Mouse (Mus musculus) liver (tissue): ENCODE results near the gene Ccdc134.
A peak's percentile ranks its signal among the peaks of the same experiment; 100 is the strongest.
"Not testable (repeated sequence)": the region's sequence is repeated elsewhere in the genome, so short reads cannot be mapped to it uniquely, and the experiment has no call there.

Experiments
- DNase-seq: peaks from one replicate; pipeline ENCODE4 v3.0.0-alpha.2; 2020; ENCODE audit warnings: mixed read lengths

Gene Ccdc134

DNA sequence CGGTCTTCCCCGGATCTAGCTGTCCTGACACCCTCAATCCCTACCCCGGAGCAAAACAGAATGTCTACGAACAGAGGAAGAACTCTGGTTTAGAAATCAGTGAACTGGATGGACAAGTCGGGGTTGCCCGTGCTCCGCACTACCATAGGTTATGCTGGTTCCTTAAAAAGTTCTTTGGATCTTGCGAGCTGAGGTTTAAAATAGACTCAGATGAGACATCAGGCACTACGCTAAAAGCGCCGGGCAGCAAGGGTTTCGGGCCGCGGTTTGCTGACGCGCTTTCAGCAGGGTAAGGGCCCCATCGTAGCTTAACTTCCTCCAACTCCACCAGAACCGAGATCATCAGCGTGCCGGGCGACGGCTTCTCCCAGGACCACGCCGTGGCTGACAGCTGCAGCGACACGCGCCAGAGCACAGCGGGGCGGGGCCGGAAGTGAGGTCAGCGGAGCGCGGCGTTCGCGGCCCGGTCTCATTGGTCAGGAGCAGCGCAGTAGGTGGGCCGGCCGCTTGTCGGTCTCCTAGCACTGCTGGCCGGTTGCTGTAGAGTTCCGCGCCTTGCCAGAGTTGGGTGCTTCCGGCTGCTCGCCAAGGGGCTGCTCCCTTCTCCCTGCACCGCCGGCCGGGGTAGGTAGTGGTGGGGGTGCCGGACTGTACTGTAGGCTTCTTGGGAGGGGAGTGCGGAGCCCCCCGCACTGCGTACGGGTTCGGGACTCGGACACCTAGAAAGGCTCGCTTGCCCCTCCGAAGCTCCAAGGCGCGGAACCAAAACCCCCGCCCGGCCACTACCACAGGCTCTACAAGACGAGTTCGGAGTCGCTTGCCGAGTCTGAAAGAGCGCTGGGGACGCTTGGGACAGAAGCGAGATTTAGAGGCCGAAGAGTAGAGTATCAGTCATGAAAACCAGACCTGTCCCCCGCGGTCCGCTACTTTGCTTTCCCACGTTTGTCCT is at the start of gene Ccdc134:
Gene Ccdc134 (plus strand): TSS at position 497 of the 949 bp plus-strand sequence.
- DNase-seq, result peak; percentile 95

DNA sequence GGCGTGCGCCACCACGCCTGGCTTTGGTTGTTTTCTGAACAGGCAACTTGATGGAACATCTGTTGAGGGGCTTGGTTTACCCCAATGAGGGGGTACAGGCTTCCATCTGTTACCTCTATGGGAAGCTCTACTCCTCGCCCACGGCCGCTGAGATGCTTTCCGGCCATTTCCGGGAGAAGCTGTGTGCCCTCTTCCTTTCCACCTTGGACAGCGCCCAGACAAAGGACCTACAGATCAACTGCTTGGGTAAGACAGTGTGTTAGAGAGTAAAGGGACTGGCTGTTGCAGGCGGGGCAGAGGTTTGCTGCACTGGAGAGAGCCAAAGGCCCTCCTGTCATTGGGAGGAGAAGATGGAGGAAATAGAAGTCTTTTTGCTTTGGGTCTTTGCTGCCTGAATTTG is 47.8 kb upstream of the Ccdc134 start:
- DNase-seq, result no peak

DNA sequence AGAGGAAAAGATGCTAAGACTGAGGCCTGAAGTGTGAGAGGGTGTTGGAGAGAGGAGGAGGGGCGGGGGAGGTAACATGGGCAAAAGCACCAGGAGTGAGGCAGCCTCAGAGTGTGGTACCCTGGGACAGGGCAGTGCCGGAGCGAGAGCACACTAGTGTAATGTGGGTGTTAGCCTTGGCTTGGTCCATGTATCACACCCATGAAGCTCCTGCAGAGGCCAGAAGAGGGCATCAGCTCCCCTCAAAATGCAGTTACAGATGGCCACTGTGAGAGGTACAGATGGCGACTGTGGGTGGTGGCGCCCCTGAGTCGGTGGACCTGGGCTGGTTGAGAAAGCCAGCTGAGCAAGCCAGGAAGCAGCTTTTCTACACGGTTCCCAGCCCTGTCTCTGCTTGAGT is 46.6 kb upstream of the Ccdc134 start:
- DNase-seq, result peak; percentile 23

DNA sequence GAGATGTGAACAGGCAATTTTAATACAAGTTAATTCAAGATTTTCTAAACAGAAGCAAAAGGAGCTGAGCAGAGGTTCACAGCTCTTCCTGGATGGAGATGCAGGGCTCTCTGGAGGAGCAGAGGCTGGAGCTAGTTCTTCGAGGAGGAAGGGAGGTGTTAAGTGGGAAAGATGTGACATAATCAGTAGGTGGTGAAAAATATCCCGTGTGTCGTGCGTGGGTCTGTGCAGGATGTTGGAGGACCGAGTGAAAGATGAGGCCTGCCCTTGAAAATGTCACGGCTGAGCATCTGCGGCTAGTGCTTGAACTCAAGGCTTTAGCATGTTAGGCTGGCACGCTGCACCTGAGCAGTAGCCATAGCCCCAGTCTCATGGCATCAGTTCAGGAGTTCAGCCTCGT is 42.1 kb upstream of the Ccdc134 start:
- no peak for DNase-seq

DNA sequence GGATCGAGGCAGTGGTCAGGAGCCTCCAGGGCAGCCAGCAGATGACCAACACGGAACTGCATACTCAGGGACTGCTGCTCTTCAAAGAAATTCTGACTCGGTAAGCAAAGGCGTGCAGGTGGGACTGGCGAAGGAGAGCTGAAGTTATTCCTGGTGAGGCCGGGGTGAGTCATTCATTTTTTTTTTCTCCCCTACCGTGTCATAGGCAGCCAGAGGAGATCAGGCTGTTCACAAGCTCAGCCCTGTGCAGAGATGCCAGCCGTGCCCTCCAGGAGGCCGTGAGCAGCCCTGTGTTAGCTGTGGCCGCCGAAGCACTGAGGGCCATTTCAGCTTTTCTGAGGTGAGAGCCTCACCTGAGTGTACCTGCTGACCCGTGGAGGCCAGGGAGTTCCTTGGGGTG is 41.6 kb upstream of the Ccdc134 start:
- DNase-seq, result no peak

DNA sequence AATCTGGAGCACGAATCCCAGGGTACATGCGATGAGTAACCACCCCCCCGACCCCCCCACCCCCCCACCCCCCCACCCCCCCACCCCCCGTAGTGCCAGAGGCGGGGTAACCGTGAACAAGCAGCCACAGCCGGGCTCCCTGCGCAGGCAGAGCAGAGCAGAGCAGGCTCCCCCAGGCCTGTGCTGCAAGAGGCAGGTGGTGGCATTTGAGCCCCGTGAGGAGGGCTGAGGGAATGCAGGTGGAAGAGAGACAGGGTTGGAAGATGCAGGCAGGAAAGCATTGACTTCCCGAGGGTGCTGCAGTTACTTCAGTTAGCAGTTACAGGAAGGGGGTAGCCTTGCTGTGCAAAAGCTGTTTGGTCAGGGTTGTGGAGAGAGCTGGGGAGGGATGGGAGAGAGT is 40.5 kb upstream of the Ccdc134 start:
- DNase-seq, result no peak

DNA sequence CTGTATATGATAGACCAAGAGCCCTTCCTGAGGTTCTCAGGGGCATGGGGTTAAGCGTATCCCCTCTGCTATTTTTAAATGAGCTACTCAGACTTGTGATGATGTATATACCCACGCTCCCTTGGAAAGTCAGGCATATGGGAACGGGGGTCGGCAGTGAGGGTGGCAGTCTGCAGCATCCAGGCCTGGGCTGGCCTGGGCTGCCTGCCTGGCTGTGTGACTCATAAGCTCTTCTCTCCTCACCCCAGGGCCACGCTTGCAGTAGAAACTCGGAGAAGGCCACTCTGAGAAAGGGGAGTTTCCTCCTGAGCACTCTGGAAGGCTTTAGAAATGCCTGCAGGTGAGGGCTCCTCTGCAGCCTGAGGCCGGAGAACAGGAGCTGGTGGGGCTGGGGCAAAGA is 36.7 kb upstream of the Ccdc134 start:
- DNase-seq, result no peak

DNA sequence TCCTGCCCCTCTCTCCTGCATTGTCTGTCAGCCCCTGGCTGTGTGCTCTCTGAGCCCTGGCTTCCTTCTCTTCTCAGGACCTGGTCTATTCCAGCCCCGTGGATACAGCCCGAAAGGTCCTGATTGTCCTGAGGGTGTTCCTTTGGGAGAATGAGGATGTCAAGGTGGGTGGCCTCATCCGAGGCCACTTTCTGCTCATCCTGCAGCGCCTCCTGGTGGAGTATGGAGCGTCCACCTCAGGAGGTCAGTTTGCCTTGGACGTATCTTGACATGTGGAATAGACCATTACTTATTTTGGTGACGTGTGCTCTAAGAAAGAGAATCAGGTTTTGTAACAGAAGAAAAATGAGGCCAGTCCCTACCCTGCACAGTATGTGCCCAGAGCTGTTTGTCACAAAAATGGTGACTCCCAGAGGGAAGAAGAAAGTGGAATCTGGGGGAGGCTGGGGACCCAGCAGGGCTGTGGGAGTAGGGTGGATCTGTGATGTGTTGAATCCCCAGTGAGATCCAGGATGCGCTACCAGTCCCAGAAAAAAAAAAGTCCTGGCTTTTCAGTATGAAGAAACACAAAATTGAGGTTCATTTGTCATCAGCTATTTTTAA is 20.7 kb upstream of the Ccdc134 start:
- DNase-seq, result peak; percentile 52

DNA sequence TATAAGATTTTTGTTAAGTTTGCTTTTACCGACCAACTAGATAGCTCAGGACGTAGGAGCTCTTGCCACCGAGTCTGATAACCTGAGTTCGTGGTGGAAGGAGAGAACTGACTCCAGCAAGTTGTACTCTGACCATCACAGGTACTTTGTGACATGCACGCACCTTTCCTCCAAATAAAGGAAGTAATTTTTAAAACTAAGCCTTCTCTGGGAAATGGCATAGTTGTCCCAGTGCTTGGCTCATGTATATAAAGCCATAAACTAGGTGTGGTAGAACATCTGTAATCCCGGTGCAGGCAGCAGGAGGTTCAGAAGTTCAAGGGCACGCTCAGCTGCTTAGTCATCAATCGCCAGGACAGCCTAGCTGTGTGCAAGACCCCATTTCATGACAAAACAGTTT is 7.2 kb upstream of the Ccdc134 start:
- no peak for DNase-seq

DNA sequence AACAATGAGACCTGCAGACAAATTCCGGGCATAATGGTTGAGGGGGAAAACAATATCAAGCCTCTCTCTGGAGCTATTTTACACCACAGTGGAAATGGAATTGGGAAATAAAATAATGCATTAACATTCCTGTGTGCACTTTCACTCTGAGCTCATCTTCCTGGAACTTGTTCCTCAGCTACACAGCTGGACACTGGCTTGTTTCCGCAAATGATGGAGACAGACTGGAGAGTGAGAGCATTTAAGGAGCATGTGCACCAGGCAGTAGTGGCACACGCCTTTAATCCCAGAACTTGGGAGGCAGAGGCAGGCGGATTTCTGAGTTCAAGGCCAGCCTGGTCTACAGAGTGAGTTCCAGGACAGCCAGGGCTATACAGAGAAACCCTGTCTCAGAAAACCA is 1.0 kb upstream of the Ccdc134 start:
- not testable (repeated sequence) for DNase-seq

DNA sequence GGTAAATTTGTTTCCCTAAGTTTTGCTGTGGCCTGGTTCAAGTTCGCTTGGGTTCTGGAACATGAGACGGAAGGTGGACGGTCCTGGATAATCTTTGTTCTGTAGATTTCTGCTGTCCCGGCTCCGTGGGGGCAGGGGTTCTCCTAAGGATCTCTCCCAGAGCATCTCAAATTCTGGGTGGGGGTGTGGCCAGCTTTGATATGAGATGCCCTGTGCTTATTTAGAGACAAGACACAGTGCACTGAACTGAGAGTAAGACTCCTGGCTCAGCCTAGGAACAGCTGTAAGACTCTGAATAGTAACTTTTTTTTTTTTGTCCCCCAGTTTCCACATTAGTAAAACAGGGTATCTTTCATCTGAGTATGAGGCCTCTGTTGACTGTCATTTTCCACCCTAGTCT is 676 bp downstream of the Ccdc134 start:
- DNase-seq, result peak; percentile 57

DNA sequence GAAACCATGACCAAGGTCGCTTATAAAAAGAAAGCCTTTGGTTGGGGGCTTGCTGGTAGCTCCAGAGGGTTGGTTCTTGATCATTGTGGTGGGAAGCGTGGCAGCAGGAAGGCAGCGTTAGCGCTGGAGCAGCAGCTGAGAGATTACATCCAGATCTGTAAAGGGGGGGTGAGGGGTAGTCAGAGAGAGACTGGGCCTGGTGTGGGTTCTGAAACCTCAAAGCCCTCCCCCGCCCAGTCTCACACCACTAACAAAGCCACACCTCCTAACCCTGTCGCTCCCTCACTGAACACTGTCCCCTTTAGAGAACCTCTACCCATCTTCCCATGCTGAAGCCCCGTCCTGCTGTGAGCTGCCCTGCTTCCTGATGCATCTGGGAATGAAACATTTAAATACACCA is 2.9 kb downstream of the Ccdc134 start:
- DNase-seq, result no peak

DNA sequence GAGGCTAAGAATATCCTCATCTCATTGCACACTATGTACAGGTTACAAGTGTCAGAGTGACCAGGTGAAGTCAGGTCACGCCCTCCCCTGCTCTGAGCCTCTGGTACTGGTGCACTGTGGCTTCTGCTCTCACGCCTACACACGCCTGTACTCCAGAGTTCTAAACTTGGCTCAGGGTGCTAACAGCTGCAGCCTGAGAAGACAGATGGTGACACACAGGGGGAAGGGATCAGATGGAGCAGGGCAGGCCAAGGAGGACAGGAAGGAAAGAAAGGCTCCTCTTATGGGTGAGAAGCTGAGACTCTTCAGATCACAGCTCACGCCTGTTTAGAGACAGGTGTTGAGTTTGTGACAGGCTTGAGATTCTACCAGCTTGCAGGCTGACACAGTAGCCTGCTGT is 7.7 kb downstream of the Ccdc134 start:
- DNase-seq, result no peak

DNA sequence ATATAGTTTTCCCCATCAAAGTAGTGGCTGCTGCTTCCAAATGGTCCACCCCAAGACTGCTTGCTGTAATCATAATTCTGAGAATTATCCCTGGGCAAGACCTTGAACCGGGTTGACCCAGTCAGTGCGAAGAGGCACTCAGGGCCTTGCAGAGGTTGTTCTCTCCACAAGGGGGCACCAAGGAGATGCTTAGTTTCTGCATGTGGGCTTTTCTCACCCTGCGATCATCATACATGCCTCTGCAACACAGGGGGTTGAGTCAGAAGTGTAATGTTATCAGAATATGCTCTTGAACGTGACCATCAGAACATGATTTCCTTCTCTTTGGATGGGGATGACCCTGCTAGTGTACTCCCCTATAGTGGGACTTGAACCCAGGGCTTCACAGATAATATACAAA is 10.8 kb downstream of the Ccdc134 start:
- DNase-seq, result peak; percentile 64

DNA sequence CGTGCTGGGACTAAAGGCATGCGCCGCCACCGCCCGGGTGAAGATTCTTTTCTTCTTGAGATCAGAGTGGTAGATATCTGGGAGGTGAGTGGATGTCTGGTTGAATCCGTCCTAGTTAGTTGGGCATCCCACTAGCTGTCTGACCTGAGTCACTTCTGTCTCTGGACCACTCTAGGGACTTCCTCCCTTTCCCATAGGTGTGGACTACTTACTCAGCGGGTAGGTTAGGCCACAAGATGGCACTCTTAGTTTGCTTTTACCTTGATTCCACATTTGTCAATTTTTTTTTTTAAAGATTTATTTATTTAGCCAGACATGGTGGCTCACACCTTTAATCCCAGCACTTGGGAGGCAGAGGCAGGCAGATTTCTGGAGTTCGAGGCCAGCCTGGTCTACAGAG is 11.5 kb downstream of the Ccdc134 start:
- no peak for DNase-seq

DNA sequence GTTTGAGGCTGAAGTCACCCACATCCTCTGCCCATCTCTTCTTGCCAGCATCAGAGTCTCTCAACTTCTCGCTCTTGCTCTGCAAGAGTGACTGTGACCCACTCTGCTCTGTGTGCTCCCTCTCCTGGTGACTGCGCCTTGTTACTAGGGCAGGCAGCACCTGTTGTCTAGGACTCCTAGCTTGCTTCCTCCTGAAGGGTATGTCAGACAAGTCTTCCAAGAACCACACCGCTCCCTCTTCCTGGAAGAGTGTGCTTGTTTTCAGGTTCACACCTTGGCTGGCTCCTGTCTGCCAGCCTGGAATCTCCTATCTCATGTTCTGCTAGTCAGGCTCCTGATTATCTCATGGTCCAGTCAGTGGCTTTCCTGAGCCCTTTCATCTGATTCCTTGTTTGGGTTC is 12.6 kb downstream of the Ccdc134 start:
- peak; percentile 13 for DNase-seq

DNA sequence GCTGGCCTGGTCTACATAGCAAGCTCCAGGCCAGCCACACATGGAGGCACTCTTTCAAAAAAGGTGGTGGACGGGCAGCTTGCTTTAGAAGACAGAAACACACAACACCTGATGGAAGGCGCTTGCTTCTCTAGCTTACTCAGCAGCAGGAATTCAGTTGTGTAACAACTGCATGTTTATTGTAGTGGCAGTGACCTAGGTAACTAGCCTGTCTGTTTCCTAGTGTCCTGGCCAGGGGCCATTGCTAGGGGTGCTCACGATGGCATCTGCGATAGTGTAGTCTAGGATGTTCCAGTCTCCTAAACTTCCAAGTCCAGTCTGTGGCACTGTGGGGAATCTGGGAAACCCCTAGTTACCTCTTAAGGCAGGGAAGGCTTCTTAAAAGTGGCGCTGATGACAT is 16.4 kb downstream of the Ccdc134 start:
- no peak for DNase-seq

DNA sequence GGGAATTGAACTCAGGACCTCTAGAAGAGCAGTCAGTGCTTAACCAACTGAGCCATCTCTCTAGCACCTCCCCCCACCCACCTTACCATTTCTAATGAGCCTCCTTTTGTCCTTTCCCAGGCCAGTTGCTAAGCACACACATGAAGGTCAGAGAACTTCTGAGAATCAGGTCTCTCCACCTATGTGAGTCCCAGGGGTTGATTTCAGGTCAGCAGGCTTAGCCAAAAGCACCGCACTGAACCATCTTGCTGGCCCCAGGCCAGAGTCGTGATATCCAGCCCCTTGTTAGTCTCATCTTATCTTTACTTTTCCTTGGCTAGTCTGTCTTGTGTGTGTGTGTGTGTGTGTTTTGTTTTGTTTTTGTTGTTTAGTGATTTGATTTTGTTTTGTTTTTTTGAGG is 17.7 kb downstream of the Ccdc134 start:
- peak; percentile 43 for DNase-seq

DNA sequence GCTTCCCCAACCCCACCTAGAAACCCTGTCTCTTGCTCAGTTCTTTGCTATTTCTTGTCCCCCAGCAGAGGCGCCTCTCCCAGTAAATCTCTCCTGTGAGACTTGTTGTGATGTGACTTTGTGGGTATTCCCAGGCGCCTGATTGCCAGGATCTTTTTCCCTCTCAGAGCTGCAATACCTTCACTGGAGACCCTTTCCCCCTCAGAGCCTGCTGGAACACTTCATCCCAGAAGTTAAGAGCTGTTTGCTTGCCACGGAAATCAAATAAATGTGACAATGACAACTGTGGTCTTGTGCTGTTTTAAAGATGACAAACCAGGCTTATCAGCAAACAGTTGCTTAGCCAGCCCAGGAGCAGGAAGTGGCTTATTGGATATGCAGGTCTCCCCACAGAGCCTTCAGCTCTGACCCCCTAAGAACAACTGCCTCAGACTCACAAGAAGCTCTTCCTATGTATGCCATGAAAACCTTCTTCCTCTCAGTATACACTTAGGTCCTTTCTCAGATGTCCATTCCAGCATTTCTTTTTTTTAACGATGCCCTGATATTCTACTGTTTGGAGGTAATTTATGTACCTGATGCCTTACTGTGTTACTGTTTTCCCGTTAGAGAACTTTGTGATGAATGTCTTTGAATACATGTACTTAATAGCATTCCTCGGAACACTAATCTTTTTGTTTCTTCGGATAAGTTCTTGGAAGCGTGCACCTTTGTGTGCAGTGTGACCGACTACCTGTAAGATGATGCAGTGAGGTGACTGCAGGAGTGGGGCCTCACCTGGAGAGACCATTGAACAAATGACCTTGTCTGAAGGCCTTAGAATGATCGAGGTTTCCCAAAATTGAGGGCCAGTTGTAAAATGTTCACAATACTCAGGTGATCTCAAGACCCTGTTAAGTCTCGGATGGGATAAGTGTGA is 18.4 kb downstream of the Ccdc134 start:
- DNase-seq, result peak; percentile 32

DNA sequence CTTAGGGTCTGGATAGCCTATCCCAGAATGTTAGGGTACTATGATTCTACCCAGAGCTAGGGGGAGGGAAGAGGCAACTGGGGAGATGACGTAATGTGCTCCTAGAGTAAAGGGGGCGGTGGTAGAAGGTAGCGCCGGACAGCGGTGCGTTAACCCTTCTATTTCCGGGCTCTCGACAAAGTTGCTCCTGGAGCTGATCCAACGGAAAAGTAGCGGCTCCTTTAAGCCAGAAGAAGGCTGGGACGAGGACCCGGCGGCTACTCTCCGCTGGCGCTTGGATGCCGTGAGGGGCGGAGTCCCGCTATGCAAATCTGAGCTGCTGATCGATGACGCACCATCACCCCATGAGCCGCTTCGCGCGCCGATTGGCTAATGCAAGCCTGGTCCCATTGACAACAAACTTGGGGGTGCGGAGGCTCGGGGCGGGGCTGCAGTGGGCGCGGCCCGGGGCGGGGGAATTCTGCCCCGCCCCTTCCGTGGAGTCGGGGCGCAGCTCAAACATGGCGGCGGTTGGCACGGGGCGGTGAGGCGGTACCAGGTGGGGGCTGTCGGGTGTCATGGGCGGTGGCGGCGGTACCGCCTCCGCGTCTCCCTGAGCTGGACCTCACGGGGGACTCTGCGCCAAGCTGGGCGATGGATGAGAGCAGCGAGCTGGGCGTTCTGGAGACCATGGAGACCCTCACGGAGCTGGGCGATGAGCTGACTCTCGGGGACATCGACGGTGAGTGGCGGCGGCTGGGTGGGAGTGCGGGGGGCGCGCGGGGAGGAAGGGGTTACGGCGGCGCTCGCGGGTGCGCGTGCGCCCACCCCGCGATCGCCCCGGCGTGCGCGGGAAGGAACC is 19.3 kb downstream of the Ccdc134 start, which contains the start of gene Srebf2:
Gene Srebf2 (plus strand): TSS at position 412 of the 841 bp plus-strand sequence.
- peak; percentile 99 for DNase-seq

DNA sequence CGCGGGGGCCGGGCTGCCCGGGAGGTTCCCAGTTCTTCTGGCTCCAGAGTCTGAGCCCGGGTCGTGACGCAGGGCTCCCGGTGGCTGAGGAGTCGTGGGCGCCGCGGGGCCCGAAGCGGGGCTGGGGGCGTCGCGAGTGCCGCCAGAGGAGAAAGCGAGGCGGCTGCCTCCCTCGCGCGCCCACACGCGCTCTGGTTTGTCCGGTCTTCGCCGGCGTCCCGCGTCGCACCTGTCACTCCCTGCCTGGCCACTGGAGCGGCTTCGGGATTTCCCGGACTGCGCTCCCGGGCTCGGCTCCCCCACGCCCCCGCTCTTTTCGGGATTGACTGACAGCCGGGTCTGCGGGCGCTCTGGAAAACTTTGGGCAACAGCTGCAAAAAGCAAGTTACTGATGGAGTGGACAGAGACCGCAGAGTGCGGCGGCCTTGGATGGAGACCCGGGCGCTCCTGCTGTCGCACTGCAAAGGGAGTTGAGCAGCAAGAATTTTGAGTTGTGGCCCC is 19.9 kb downstream of the Ccdc134 start:
- peak; percentile 72 for DNase-seq

DNA sequence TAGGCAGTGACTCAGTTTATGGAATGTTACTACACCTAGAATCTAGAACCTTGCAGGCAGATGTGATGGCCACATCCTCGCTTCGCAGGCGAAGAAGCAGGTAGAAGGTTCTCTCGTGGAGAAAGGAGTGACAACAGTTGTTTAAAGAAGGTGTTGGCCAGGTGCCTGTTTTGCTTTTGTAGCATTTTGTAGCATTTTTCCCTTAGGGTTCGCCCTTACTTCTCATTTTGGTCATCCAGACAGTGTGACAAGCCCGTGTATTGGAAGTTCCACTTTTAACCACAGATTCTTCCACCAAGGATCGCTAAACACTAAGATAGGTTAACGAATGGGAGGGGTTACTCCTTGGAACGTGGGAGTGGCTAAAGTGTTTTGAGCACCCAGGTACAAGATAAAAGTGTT is 20.8 kb downstream of the Ccdc134 start:
- peak; percentile 58 for DNase-seq
